Mouse (Mus musculus): ENCODE measurements around the gene C9orf72. TPM values are rescaled to one million over a fixed set of nuclear protein-coding genes. Genes with fewer than 3 reads are reported as not detected.
A peak's percentile ranks its signal among the peaks of the same experiment; 100 is the strongest.

C9orf72 gene
- total RNA-seq, 1 experiment from 2014 or later = 61.0 TPM

DNA sequence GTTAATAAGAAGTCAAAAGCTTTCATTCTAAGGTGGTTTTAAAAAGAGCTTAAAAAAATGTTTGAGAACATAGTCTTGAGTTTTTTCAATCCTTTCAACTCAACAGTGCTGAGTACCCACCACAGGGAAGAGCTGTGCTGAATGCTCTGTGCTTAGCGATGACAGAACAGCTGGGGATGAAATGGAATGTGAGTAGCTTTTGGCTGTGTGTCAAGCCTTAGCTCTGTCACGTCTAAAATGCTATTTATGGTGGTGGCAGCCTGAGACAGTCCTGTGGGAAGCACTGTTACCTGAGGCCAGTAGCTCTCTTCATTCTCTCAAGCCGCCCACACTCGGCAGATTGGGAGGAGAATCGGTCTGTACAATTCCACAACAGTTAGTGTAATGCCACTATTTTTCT, 36.2 kb downstream of the C9orf72 start:
- ATAC-seq (replicated peaks; ENCODE audit: insufficient number of reproducible peaks, low FRiP score, low TSS enrichment, poor library complexity, severe bottlenecking) = no peak

DNA sequence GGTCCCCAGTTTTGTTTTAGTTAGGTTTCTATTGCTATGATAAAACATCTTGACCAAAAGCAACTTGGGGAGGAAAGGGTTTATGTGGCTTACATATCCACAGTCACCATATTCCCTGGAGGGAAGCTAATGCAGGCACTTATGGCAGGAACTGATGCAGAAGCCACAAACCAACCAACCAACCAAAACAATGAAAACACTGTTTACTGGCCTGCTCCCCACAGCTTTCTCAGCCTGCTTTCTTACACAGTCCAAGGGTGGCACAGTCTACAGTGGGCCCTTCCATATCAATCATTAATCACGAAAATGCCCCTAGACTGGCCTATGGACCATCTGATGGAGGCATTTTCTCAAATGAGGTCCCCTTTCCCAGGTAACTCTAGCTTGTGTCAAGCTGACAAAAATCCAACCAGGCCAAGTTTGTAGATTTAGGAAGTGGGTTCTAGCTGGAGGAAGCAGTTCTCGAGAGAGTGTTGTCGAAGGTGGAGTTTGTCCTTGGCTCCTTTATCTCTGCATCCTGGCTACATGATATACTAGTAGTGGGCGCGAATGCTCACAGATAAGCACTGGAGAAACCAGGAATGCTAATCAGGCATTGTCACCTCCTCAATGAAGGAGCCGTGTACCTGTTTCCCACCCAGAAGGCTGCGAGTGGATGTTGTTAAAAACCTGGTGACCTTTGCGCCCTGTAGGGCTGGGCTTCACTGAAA, 38.2 kb downstream of the C9orf72 start:
- ATAC-seq (replicated peaks; ENCODE audit: insufficient number of reproducible peaks, low FRiP score, low TSS enrichment, poor library complexity, severe bottlenecking) = no peak

DNA sequence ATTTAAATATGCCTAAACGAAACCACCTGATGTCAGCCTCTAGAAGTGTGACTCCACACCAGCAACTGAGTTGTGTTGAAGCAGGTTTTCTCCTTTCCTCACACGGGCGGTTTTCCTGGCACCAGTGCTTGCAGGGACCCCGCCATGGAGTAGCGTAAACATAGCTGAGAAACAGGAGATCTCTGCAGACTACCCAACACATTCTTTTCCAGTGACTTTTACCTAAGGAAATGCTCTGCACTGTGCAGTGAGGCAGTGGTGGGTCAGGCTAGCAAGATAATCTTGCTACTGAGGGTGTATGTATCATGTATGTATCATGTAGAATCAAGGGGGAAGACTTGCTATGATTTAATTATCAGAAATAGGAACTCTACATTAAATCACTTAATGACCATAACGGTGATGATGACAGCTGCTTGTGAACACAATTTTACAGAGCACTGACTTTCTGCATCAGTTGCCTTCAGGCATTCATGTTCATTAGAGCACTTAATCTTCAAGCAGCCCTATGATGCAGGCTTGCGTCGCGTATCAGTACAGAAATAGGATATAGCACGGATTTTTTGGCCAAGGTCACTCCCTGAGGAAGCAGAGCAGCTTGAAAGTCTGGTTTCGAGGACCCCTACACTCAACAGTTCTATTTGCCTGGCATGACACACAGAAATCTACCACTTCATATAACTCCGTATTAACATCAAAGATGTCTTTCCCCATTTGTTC, 47.9 kb downstream of the C9orf72 start:
- ATAC-seq (replicated peaks; ENCODE audit: insufficient number of reproducible peaks, low FRiP score, low TSS enrichment, poor library complexity, severe bottlenecking) = no peak

DNA sequence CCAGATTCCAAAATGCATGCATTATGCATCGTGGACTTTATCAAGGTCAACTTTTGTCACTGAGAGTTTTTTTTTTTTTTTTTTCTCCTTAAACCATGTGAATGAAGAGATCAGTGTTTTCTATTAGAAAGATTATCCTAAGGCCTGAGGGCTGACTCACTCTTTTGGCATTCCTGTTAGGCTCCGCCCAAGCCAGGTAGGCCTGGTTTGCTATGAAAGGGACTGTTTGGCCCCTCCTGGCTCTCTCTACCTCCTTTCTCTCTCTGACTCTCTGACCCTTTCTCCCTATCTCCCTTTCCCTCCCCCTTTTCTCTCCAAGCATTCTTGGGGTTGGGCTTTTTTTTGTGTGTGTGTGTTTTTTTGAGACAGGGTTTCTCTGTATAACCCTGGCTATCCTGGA, 50.4 kb downstream of the C9orf72 start:
- ATAC-seq (replicated peaks; ENCODE audit: insufficient number of reproducible peaks, low FRiP score, low TSS enrichment, poor library complexity, severe bottlenecking) = no peak

DNA sequence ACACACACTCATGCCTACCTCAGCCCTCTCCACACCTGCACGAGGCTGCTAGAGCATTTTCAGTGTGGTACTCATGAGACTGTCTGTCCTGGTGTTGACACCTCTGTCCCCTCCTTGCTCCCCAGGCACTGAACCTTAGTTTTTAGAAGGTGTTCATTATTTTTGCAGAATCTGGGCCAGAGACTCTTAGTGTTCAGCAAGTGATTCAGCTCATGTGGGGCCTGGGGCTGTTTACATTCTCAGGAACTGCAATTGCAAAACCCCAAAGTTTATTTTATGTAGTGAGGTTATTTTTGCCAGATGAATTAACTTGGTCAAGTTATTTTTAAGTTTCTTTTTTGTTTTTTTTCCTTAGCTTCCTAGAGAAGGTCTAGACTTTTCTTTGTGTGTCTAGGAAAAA, 52.4 kb downstream of the C9orf72 start:
- no peak for ATAC-seq (replicated peaks; ENCODE audit: insufficient number of reproducible peaks, low FRiP score, low TSS enrichment, poor library complexity, severe bottlenecking)

DNA sequence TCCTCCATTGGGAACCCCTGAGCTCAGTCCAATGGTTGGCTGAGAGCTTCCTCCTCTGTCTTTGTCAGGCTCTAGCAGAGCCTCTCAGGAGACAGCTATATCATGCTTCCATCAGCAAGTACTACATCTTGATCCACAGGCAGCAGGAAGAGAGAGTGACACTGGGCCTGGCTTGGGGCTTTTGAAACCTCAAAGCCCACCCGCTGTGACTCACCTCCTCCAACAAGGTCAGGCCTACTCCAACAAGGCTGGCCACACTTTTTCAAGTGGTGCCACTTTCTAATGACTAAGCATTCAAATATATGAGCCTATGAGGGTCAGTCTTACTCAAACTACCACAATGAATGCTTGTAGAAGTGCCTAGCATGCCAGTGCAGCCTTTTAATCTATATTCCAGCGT, 53.5 kb downstream of the C9orf72 start:
- no peak for ATAC-seq (replicated peaks; ENCODE audit: insufficient number of reproducible peaks, low FRiP score, low TSS enrichment, poor library complexity, severe bottlenecking)

DNA sequence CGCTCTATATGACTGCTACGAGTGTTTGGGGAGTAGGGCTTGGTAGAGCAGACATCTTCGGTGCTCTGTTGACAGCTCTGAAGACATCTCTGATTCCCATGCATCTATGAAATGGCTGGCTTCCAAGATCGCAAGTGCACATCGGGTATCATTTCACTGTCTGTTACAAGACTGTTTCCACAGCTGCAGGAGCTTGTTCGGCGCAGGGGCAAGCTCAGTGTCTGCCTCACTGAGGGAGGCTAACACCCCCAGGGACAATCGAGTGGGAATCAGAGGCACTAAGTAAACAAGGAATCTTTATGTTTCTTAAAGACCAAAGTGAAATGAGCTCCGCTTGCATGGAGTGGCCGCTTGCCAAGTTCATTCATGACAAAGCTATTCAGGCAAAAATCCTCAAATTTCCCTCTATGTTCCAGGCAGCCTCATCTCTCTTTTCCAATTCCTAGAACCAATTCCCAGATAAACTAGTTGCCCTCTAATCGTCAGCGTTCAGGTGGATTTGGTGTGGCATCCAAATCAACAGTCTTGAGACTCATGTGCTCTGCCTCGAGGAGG, 56.3 kb downstream of the C9orf72 start:
- ATAC-seq (replicated peaks; ENCODE audit: insufficient number of reproducible peaks, low FRiP score, low TSS enrichment, poor library complexity, severe bottlenecking) = no peak

DNA sequence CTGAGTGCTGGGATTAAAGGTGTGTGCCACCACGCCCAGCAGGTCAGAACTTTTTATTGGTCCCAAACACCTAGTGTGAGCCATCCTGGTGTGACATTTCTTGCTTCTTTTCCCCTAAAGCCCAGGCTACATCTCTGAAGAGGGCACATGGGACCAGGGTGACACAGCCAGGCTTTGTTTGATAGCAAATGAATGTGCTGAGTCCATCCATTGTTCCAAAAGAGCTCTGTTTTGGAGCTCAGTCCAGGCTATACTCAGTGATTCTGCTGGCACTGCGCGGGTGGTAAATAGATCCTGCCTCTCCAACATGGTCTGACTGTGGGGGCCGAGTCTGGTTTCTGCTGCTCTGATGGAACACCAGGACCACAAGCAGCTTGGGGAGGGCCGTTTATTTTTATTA, 58.1 kb downstream of the C9orf72 start:
- no peak for ATAC-seq (replicated peaks; ENCODE audit: insufficient number of reproducible peaks, low FRiP score, low TSS enrichment, poor library complexity, severe bottlenecking)

DNA sequence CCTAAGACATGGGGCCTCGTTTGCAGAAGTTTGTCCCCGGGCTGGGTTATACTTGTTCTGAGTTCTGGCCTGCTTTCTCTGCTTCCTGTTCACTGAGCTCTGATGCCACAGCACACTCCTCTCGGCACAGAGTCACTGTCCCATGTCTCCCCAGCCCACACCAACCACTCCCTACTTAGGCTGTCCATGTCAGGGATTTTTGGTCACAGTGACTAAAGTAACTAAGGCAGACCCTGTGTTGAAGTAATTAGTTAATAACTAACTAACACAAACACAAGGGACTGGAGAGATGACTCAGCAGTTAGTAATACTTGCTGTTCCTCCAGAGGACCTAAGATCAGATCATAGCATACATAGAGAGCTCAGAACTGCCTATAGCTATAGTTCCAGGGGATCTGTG, 60.0 kb downstream of the C9orf72 start:
- peak; percentile 40 for ATAC-seq (replicated peaks; ENCODE audit: insufficient number of reproducible peaks, low FRiP score, low TSS enrichment, poor library complexity, severe bottlenecking)

DNA sequence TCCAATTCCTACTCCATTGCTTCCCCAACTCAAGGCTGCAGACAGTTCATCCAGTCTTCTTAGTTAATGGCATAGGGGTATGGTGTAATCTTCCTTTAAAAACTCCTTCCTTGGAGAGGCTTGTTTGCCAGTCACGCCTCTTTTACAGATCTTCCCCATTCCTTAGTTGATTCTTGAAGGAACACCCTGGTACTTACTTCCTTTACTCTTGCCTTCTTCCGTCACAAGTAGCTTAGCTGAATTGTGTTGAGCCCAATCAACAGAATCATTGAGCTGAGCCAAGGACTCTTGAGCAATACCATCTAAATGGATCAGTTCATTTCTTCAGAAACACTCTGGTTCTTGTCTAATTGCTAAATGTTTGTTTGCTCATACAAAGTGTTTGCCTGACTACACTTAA, 60.7 kb downstream of the C9orf72 start:
- ATAC-seq (replicated peaks; ENCODE audit: insufficient number of reproducible peaks, low FRiP score, low TSS enrichment, poor library complexity, severe bottlenecking) = peak; percentile 59

DNA sequence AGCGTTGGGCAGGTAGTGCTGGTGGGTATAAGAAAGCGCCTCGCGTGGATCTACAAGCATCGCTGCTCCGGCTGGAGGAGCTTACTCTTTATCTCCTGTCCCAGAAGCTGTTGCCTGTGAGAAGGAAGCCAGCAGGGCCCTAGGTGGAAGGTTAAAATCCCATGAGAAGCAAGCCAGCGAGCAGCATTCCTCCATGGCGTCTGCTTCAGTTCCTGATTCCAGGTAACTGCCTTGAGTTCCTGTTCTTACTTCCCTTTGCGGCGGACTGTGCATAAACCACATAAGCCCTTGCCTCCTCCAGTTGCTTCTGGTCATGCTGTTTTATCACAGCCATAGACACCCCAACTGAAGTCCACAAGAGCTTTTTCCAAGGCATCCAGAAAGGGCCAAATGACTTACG, 68.2 kb downstream of the C9orf72 start:
- ATAC-seq (replicated peaks; ENCODE audit: insufficient number of reproducible peaks, low FRiP score, low TSS enrichment, poor library complexity, severe bottlenecking) = 0 out of 2 replicates have a peak, but pooled peaks have one; percentile 19

DNA sequence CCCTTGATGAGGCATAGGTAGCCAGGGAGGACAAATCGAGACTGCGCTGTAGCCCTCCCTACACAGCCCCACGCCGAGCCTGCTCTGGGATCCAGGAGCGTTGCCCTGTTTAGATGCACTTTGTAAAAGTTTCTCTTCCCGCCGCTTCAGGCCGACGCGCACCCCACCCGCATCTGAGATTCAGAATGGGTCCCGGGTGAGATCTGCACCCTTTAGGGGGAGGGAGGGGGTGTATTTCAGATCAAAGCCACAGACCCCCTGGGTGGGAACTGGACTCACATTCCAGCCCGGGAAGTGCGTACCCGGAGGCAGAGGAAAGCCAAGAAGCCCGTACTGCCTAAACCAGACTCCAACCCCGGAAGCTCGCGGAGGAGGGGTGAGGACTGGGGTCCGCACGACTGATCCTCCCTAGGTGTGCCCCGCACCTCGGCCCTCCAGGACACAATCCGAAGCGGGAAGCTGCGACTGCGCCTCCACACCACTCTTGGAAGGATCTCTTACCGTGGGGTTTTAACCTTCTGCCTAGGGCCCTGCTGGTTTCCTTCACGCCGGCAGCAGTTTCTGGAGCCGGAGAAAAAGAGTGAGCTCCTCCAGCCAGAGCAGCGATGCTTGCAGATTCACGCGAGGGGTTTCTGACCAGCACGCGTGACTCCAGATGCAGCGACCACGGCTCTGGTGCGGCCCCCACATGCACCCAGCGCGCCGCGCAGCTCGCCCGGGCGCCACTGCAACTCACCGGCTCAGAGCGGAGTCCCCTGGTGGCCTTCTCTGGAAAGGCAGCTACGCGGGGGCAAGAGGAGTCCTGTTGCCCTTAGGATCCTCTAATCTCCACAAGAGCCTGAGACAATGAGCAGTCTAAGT, 69.0 kb downstream of the C9orf72 start, which contains the start of gene Mob3b:
Mob3b (minus strand) TSS at position 734 of the 861 bp plus-strand sequence.
- ATAC-seq (replicated peaks; ENCODE audit: insufficient number of reproducible peaks, low FRiP score, low TSS enrichment, poor library complexity, severe bottlenecking) = peak; percentile 67

DNA sequence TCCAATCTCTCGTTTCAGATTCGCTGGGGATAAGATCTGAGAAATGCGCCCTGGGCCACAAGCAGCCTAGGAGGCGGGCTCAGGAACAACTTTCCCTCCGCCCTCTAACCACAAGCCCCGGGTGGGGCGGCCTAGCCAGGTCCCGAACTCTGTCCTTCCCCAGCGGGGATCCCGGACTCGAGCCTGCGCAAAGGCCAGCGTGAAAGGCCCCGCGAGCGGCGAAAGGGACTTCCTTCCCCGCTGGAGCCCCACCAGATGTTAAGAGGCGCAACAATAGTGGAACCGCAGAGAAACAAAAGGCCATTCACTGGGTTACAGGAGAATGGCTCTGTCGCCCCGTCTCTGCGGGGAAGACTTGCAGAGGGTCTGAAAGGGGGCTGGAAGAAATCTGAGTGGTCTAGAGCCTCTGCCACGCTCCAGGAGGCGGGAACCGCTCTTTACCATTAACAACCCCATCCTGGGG, 69.8 kb downstream of the C9orf72 start:
- ATAC-seq (replicated peaks; ENCODE audit: insufficient number of reproducible peaks, low FRiP score, low TSS enrichment, poor library complexity, severe bottlenecking) = peak; percentile 70

DNA sequence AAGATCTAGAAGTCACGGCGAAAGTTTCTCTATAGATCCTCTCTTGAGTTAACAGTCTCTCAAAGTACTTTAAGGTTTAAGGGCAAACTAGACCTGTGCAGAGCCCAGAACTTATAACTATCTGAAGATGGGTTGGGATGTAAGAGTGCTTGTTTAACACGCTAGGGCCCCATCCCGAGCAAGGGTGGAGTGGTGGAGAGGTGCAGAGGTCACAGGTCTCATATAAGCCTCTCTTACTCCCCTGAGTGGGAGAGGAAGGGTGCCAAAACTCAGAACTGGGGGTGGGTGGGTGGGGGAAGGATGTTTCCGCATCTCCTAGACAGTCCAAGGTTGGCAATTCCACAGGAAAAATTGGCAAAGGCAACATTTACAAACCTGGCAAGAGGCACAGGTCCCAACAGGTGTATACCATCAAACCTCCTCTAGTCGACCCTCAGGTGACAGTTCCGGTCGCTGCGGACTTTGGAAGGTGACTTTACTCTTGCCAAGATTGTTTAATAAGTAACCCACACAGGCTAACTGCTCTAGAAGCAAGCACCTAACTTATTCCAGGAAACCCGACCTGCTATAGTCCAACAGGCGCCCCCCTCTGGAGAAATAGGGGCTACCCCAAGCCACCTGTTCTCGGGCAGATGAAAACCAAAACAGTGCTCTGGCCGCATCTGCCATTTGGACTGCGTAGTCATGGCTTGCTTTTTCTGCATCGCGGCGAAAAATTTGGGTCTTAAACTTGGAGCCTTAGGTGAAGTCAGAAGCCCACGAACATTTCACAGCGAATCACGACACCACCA, 70.6 kb downstream of the C9orf72 start:
- no peak for ATAC-seq (replicated peaks; ENCODE audit: insufficient number of reproducible peaks, low FRiP score, low TSS enrichment, poor library complexity, severe bottlenecking)

DNA sequence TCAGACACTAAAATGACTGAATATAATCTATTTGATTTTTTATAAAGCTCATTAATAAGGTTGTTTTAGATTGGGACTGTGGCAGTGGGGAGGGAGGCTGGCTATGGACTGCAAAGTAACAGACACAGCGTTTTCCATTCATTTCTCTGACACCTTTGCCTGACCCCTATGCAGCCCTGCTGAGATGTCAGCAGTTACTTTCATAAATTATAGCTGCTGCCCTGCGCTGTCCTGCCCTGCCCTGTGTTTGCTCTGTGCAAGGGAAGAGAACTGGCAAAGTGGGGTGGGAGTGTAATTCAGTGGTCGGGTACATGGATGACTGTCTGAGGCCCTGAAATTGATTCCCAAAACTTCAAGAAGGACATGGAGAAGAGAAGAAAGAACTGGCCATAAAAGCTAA, 71.9 kb downstream of the C9orf72 start:
- ATAC-seq (replicated peaks; ENCODE audit: insufficient number of reproducible peaks, low FRiP score, low TSS enrichment, poor library complexity, severe bottlenecking) = no peak

DNA sequence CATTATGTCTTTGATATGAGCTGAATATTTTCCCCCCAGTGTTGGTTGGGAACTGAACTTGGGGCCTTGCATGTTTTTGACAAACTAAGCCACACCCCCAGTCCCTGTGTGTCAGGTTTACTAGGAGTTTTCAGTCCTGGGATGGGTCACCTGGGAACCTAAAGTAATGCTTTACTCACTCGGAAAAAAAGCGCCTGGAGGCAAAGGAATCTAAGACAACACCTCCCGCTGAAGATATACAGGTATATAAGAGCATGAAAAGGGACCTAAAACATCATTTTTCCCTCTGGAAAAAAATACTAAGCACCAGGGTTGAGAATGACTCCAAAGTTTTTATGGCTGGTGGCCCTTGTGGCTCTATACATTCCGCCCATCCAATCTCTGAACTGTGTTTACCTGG, 74.2 kb downstream of the C9orf72 start, which contains the start of gene Ifnk:
Ifnk (plus strand) TSS at position 301 of the 400 bp plus-strand sequence.
- no peak for ATAC-seq (replicated peaks; ENCODE audit: insufficient number of reproducible peaks, low FRiP score, low TSS enrichment, poor library complexity, severe bottlenecking)

DNA sequence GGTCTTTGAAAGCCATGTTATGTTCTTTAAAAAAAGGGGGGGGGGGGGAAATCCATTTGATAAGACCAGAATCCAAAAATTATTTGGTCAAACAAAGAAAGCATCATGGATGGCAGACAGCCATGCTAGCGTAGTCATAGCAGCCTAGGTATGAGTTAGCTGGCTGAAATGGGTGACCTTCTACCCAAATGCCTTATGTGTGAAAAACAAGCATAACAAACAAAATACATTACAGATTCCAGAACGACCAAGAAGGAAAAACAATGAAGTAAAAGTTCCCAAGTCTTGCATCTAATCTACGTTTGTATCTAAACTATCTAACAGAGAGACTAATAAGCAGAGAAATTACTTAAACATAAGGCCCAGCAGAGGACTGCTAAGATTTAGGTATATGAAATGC, 75.3 kb downstream of the C9orf72 start:
- ATAC-seq (replicated peaks; ENCODE audit: insufficient number of reproducible peaks, low FRiP score, low TSS enrichment, poor library complexity, severe bottlenecking) = no peak

DNA sequence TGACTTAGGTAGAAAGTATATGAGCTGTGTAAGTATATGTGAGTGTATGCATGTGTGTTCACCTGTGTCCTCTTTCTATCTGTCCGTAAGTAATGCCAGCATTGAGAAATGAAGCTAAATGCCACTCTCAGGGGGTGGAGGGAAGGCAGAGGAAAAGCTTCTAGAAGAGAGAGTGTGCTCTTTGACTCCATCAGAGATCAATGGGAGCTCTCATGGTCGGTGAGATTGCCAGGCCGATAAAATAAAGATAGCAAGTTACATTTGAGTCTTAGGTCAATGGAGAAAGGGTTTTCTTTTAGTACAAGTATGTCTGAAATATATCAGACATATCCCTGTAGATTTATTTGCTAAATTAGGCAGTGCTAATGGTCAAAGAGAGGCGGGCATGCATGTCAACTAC, 77.6 kb downstream of the C9orf72 start:
- ATAC-seq (replicated peaks; ENCODE audit: insufficient number of reproducible peaks, low FRiP score, low TSS enrichment, poor library complexity, severe bottlenecking) = no peak

All from monocyte, adult 5-6 weeks (primary cell).